Mouse (Mus musculus): ENCODE data around the gene Nbea. TPM values are rescaled to one million over a fixed set of nuclear protein-coding genes. Genes with fewer than 3 reads are reported as not detected.
A peak's percentile ranks its signal among the peaks of the same experiment; 100 is the strongest.

Nbea gene
- polyA plus RNA-seq, 1 experiment from 2014 or later, result 54.6 TPM

GRCm38 (mm10) chr3:55713856-55714255 is 469.6 kb downstream of the Nbea start:
- Histone ChIP-seq H3K4me2 (ENCODE audit: low read length) (no peak overlapping the region), H3K9me3 (replicated peaks; ENCODE audit: control insufficient read depth, low read length) (no peaks in the 10 kb centered on the region), H3K36me3 (ENCODE audit: control insufficient read depth, insufficient read depth, low read length) (peaks cover 17% of the 10 kb centered on the region), H3K4me1 (ENCODE audit: control insufficient read depth, insufficient read depth, low read length) (peaks cover 6% of the 10 kb centered on the region; the same call in 1 of the 2 replicates), H3K4me3 (ENCODE audit: low read depth, low read length) (no peak overlapping the region), H3K27me3 (replicated peaks; ENCODE audit: control insufficient read depth, insufficient read depth, low read length) (no peaks in the 10 kb centered on the region), H3K27ac (ENCODE audit: low read depth, low read length) (no peak overlapping the region), H3K9ac (ENCODE audit: low read length) (no peak overlapping the region)
- DNase-seq (ENCODE audit: low spot score) (no peak), ATAC-seq (0 out of 2 replicates have a peak, but pooled peaks have one; percentile 13)
- WGBS, result 59% methylated on average over 3 of the region's 3 CpGs

- H3K9ac ChIP-seq (ENCODE audit: low read length), result no peak overlapping the region
- H3K4me2 ChIP-seq (ENCODE audit: low read length), result no peak overlapping the region
- H3K27me3 ChIP-seq (replicated peaks; ENCODE audit: control insufficient read depth, insufficient read depth, low read length), result no peaks in the 10 kb centered on the region
- ATAC-seq (no peak), DNase-seq (ENCODE audit: low spot score) (no peak)
- peaks cover 6% of the 10 kb centered on the region; the same call in 1 of the 2 replicates for H3K4me1 ChIP-seq (ENCODE audit: control insufficient read depth, insufficient read depth, low read length)
- no peaks in the 10 kb centered on the region for H3K9me3 ChIP-seq (replicated peaks; ENCODE audit: control insufficient read depth, low read length)
- no peak overlapping the region for H3K4me3 ChIP-seq (ENCODE audit: low read depth, low read length)
- H3K36me3 ChIP-seq (ENCODE audit: control insufficient read depth, insufficient read depth, low read length), result peaks cover 10% of the 10 kb centered on the region
- H3K27ac ChIP-seq (ENCODE audit: low read depth, low read length), result no peak overlapping the region
- WGBS, result 93% methylated on average over 4 of the region's 4 CpGs
These were observed 473.2 kb downstream of the Nbea start for GRCm38 (mm10) chr3:55710300-55710699.

GRCm38 (mm10) chr3:55701632-55702031 is 481.9 kb downstream of the Nbea start:
- ATAC-seq (no peak), DNase-seq (ENCODE audit: low spot score) (no peak)
- Histone ChIP-seq H3K4me3 (ENCODE audit: low read depth, low read length) (no peak overlapping the region), H3K27me3 (replicated peaks; ENCODE audit: control insufficient read depth, insufficient read depth, low read length) (no peaks in the 10 kb centered on the region), H3K4me1 (ENCODE audit: control insufficient read depth, insufficient read depth, low read length) (no peaks in the 10 kb centered on the region), H3K36me3 (ENCODE audit: control insufficient read depth, insufficient read depth, low read length) (no peaks in the 10 kb centered on the region), H3K9me3 (replicated peaks; ENCODE audit: control insufficient read depth, low read length) (no peaks in the 10 kb centered on the region), H3K4me2 (ENCODE audit: low read length) (no peak overlapping the region), H3K27ac (ENCODE audit: low read depth, low read length) (no peak overlapping the region), H3K9ac (ENCODE audit: low read length) (no peak overlapping the region)
- WGBS, result 82% methylated on average over 6 of the region's 6 CpGs

GRCm38 (mm10) chr3:55697174-55697573 is 486.3 kb downstream of the Nbea start:
- H3K9ac ChIP-seq (ENCODE audit: low read length), result no peak overlapping the region
- no peak for DNase-seq (ENCODE audit: low spot score)
- H3K36me3 ChIP-seq (ENCODE audit: control insufficient read depth, insufficient read depth, low read length), result no peaks in the 10 kb centered on the region
- H3K27ac ChIP-seq (ENCODE audit: low read depth, low read length), result no peak overlapping the region
- no peaks in the 10 kb centered on the region for H3K27me3 ChIP-seq (replicated peaks; ENCODE audit: control insufficient read depth, insufficient read depth, low read length)
- 95% methylated on average over 2 of the region's 2 CpGs for WGBS
- no peak overlapping the region for H3K4me3 ChIP-seq (ENCODE audit: low read depth, low read length)
- H3K4me2 ChIP-seq (ENCODE audit: low read length), result no peak overlapping the region
- H3K9me3 ChIP-seq (replicated peaks; ENCODE audit: control insufficient read depth, low read length), result no peaks in the 10 kb centered on the region
- no peaks in the 10 kb centered on the region for H3K4me1 ChIP-seq (ENCODE audit: control insufficient read depth, insufficient read depth, low read length)
- no peak for ATAC-seq

- no peaks in the 10 kb centered on the region for H3K9me3 ChIP-seq (replicated peaks; ENCODE audit: control insufficient read depth, low read length)
- H3K9ac ChIP-seq (ENCODE audit: low read length), result no peak overlapping the region
- ATAC-seq, result no peak
- H3K4me2 ChIP-seq (ENCODE audit: low read length), result no peak overlapping the region
- 0 out of 2 replicates have a peak, but pooled peaks cover 2% of the 10 kb centered on the region for H3K4me1 ChIP-seq (ENCODE audit: control insufficient read depth, insufficient read depth, low read length)
- no peak overlapping the region for H3K27ac ChIP-seq (ENCODE audit: low read depth, low read length)
- no peaks in the 10 kb centered on the region for H3K27me3 ChIP-seq (replicated peaks; ENCODE audit: control insufficient read depth, insufficient read depth, low read length)
- H3K36me3 ChIP-seq (ENCODE audit: control insufficient read depth, insufficient read depth, low read length), result no peaks in the 10 kb centered on the region
- DNase-seq (ENCODE audit: low spot score), result peak; percentile 19
- 37% methylated on average over 4 of the region's 4 CpGs for WGBS
- H3K4me3 ChIP-seq (ENCODE audit: low read depth, low read length), result no peak overlapping the region
These were observed 490.4 kb downstream of the Nbea start for GRCm38 (mm10) chr3:55693073-55693472.

- Histone ChIP-seq H3K9me3 (replicated peaks; ENCODE audit: control insufficient read depth, low read length) (no peaks in the 10 kb centered on the region), H3K9ac (ENCODE audit: low read length) (no peak overlapping the region), H3K36me3 (ENCODE audit: control insufficient read depth, insufficient read depth, low read length) (no peaks in the 10 kb centered on the region), H3K27me3 (replicated peaks; ENCODE audit: control insufficient read depth, insufficient read depth, low read length) (no peaks in the 10 kb centered on the region), H3K4me1 (ENCODE audit: control insufficient read depth, insufficient read depth, low read length) (peaks cover 9% of the 10 kb centered on the region), H3K4me2 (ENCODE audit: low read length) (no peak overlapping the region), H3K4me3 (ENCODE audit: low read depth, low read length) (no peak overlapping the region), H3K27ac (ENCODE audit: low read depth, low read length) (no peak overlapping the region)
- WGBS, result 13% methylated on average over 1 of the region's 1 CpGs
- ATAC-seq (no peak), DNase-seq (ENCODE audit: low spot score) (no peak)
These were observed 495.4 kb downstream of the Nbea start for GRCm38 (mm10) chr3:55688098-55688497.

GRCm38 (mm10) chr3:55686993-55687392 is 496.5 kb downstream of the Nbea start:
- Histone ChIP-seq H3K9ac (ENCODE audit: low read length) (no peak overlapping the region), H3K4me3 (ENCODE audit: low read depth, low read length) (no peak overlapping the region), H3K27me3 (replicated peaks; ENCODE audit: control insufficient read depth, insufficient read depth, low read length) (no peaks in the 10 kb centered on the region), H3K9me3 (replicated peaks; ENCODE audit: control insufficient read depth, low read length) (no peaks in the 10 kb centered on the region), H3K4me1 (ENCODE audit: control insufficient read depth, insufficient read depth, low read length) (peaks cover 9% of the 10 kb centered on the region), H3K27ac (ENCODE audit: low read depth, low read length) (0 out of 2 replicates have a peak overlapping the region, but pooled peaks have one; percentile 24), H3K4me2 (ENCODE audit: low read length) (no peak overlapping the region), H3K36me3 (ENCODE audit: control insufficient read depth, insufficient read depth, low read length) (no peaks in the 10 kb centered on the region)
- DNase-seq (ENCODE audit: low spot score) (no peak), ATAC-seq (peak; percentile 67; the same call in 1 of the 2 replicates)
- 70% methylated on average over 6 of the region's 6 CpGs for WGBS

GRCm38 (mm10) chr3:55685627-55686026 is 497.9 kb downstream of the Nbea start:
- H3K9ac ChIP-seq (ENCODE audit: low read length), result no peak overlapping the region
- WGBS, result 64% methylated on average over 6 of the region's 6 CpGs
- no peaks in the 10 kb centered on the region for H3K36me3 ChIP-seq (ENCODE audit: control insufficient read depth, insufficient read depth, low read length)
- H3K4me1 ChIP-seq (ENCODE audit: control insufficient read depth, insufficient read depth, low read length), result peaks cover 9% of the 10 kb centered on the region
- no peaks in the 10 kb centered on the region for H3K9me3 ChIP-seq (replicated peaks; ENCODE audit: control insufficient read depth, low read length)
- H3K27ac ChIP-seq (ENCODE audit: low read depth, low read length), result no peak overlapping the region
- no peaks in the 10 kb centered on the region for H3K27me3 ChIP-seq (replicated peaks; ENCODE audit: control insufficient read depth, insufficient read depth, low read length)
- DNase-seq (ENCODE audit: low spot score), result no peak
- ATAC-seq, result no peak
- H3K4me3 ChIP-seq (ENCODE audit: low read depth, low read length), result no peak overlapping the region
- H3K4me2 ChIP-seq (ENCODE audit: low read length), result no peak overlapping the region

GRCm38 (mm10) chr3:55684892-55685291 is 498.6 kb downstream of the Nbea start:
- Histone ChIP-seq H3K36me3 (ENCODE audit: control insufficient read depth, insufficient read depth, low read length) (no peaks in the 10 kb centered on the region), H3K4me1 (ENCODE audit: control insufficient read depth, insufficient read depth, low read length) (peaks cover 9% of the 10 kb centered on the region), H3K9me3 (replicated peaks; ENCODE audit: control insufficient read depth, low read length) (no peaks in the 10 kb centered on the region), H3K9ac (ENCODE audit: low read length) (peak overlapping the region; percentile 32; the same call in 1 of the 2 replicates), H3K4me2 (ENCODE audit: low read length) (no peak overlapping the region), H3K4me3 (ENCODE audit: low read depth, low read length) (no peak overlapping the region), H3K27me3 (replicated peaks; ENCODE audit: control insufficient read depth, insufficient read depth, low read length) (no peaks in the 10 kb centered on the region), H3K27ac (ENCODE audit: low read depth, low read length) (no peak overlapping the region)
- ATAC-seq, result 0 out of 2 replicates have a peak, but pooled peaks have one; percentile 37
- WGBS, result 38% methylated on average over 4 of the region's 4 CpGs
- peak; percentile 60 for DNase-seq (ENCODE audit: low spot score)
